Mouse (Mus musculus): ENCODE data around the gene Mia. TPM values are rescaled to one million over a fixed set of nuclear protein-coding genes. Genes with fewer than 3 reads are reported as not detected.

Mia gene
- polyA plus RNA-seq, 1 experiment = not detected

DNA sequence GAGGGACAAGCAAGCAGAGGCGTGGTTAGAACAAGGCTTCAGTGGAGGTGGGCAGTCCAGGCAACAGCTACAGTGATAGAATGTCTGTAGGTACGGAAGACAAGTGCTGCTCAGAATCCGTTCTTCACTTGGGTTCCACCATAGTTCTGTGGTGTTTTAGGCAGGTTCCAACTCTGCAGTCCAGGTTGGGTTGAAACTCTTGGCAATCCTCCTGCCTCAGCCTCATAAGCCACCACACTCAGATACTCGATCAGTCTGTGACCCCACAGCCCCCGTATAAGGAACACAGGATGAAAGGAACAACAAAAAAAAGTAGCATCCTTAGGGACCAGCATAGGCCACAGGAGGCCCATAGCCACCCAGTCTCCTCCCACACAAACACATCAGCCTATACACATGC is 11.5 kb upstream of the Mia start:
- no peak overlapping the region for H3K4me3 ChIP-seq (replicated peaks)
- no peaks in the 10 kb centered on the region for H3K27me3 ChIP-seq (replicated peaks)
- peaks cover 76% of the 10 kb centered on the region for H3K36me3 ChIP-seq (replicated peaks; ENCODE audit: low read length)
- TF ChIP-seq FLI1 (IDR thresholded peaks at IDR 0.05; ENCODE audit: low read length) = no peak
- no peak for TF ChIP-seq GATA1 (IDR thresholded peaks at IDR 0.05; ENCODE audit: borderline replicate concordance, low read length)
- H3K9me3 ChIP-seq = no peaks in the 10 kb centered on the region
- peaks cover 51% of the 10 kb centered on the region for H3K4me1 ChIP-seq

- peaks cover 36% of the 10 kb centered on the region for H3K4me1 ChIP-seq
- peaks cover 98% of the 10 kb centered on the region for H3K36me3 ChIP-seq (replicated peaks; ENCODE audit: low read length)
- peak overlapping the region; percentile 46 for H3K4me3 ChIP-seq (replicated peaks)
- no peaks in the 10 kb centered on the region for H3K27me3 ChIP-seq (replicated peaks)
- H3K9me3 ChIP-seq = no peaks in the 10 kb centered on the region
- no peak for TF ChIP-seq FLI1 (IDR thresholded peaks at IDR 0.05; ENCODE audit: low read length)
Measured at GRCm38 (mm10) chr7:27189271-27189931, 8.4 kb upstream of the Mia start.

GRCm38 (mm10) chr7:27185986-27186385 is 5.0 kb upstream of the Mia start:
- Histone ChIP-seq H3K9me3 (no peaks in the 10 kb centered on the region), H3K4me1 (peaks cover 14% of the 10 kb centered on the region), H3K36me3 (replicated peaks; ENCODE audit: low read length) (peaks cover 77% of the 10 kb centered on the region), H3K27me3 (replicated peaks) (no peaks in the 10 kb centered on the region), H3K4me3 (replicated peaks) (no peak overlapping the region)
- TF ChIP-seq GATA1 (IDR thresholded peaks at IDR 0.05; ENCODE audit: borderline replicate concordance, low read length) (no peak), FLI1 (IDR thresholded peaks at IDR 0.05; ENCODE audit: low read length) (no peak)

DNA sequence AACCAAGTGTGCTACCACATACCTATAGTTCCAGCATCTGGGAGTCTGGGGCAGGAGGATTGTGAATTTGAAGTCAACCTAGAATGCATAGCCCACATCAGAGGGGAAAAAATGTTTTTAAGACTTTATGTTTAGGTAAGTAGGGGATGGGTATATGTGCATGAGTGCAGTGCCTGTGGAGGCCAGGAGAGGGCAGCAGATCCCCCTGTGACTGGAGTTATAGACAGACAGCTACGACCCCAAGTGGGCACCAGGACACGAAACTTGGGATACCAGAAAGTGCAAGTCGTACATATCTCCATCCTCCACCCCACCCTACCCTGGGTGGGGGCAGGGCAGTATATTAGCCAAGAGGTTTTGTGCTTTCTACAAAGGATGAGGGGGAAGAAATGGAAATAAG is 4.0 kb upstream of the Mia start:
- no peak overlapping the region for H3K4me3 ChIP-seq (replicated peaks)
- no peaks in the 10 kb centered on the region for H3K9me3 ChIP-seq
- peaks cover 24% of the 10 kb centered on the region for H3K4me1 ChIP-seq
- H3K36me3 ChIP-seq (replicated peaks; ENCODE audit: low read length) = peaks cover 67% of the 10 kb centered on the region
- H3K27me3 ChIP-seq (replicated peaks) = no peaks in the 10 kb centered on the region
- TF ChIP-seq FLI1 (IDR thresholded peaks at IDR 0.05; ENCODE audit: low read length) = no peak
- TF ChIP-seq GATA1 (IDR thresholded peaks at IDR 0.05; ENCODE audit: borderline replicate concordance, low read length) = no peak

- no peak overlapping the region for H3K4me3 ChIP-seq (replicated peaks)
- peaks cover 42% of the 10 kb centered on the region for H3K36me3 ChIP-seq (replicated peaks; ENCODE audit: low read length)
- peaks cover 38% of the 10 kb centered on the region for H3K4me1 ChIP-seq
- no peaks in the 10 kb centered on the region for H3K27me3 ChIP-seq (replicated peaks)
- H3K9me3 ChIP-seq = no peaks in the 10 kb centered on the region
- TF ChIP-seq FLI1 (IDR thresholded peaks at IDR 0.05; ENCODE audit: low read length) (no peak), GATA1 (IDR thresholded peaks at IDR 0.05; ENCODE audit: borderline replicate concordance, low read length) (no peak)
Measured at GRCm38 (mm10) chr7:27182498-27182897, 1.5 kb upstream of the Mia start.

DNA sequence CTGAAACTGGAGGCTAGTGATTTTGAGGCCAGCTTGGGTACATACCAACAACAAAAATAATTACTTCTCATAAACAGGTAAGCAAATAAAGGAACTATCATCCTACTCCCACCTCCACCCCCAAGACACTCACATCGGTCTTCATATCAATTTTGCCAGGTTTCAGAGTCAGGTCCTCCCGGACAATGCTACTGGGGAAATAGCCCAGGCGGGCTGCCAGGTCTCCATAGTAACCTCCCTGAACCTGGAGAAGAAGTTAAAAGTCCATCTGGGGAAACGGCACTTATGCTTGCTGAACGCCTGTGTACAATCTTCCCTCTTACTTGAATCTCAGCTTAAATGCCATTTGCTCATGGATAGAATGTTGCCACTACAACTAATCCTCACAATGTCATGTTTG is 921 bp downstream of the Mia start:
- peaks cover 51% of the 10 kb centered on the region for H3K4me1 ChIP-seq
- no peak for TF ChIP-seq GATA1 (IDR thresholded peaks at IDR 0.05; ENCODE audit: borderline replicate concordance, low read length)
- no peak for TF ChIP-seq FLI1 (IDR thresholded peaks at IDR 0.05; ENCODE audit: low read length)

GRCm38 (mm10) chr7:27179217-27179918 is 1.6 kb downstream of the Mia start:
- H3K27me3 ChIP-seq (replicated peaks) = no peaks in the 10 kb centered on the region
- peaks cover 57% of the 10 kb centered on the region for H3K4me1 ChIP-seq
- TF ChIP-seq GATA1 (IDR thresholded peaks at IDR 0.05; ENCODE audit: borderline replicate concordance, low read length) (no peak), FLI1 (IDR thresholded peaks at IDR 0.05; ENCODE audit: low read length) (no peak)
- peak overlapping the region; percentile 96 for H3K4me3 ChIP-seq (replicated peaks)
- peaks cover 28% of the 10 kb centered on the region for H3K36me3 ChIP-seq (replicated peaks; ENCODE audit: low read length)
- H3K9me3 ChIP-seq = no peaks in the 10 kb centered on the region

More for the DNA sequence above, 921 bp downstream of the Mia start:
- no peaks in the 10 kb centered on the region for H3K9me3 ChIP-seq
- no peak overlapping the region for H3K4me3 ChIP-seq (replicated peaks)
- peaks cover 28% of the 10 kb centered on the region for H3K36me3 ChIP-seq (replicated peaks; ENCODE audit: low read length)
- H3K27me3 ChIP-seq (replicated peaks) = no peaks in the 10 kb centered on the region

GRCm38 (mm10) chr7:27178324-27179216 is 2.4 kb downstream of the Mia start, which contains the start of gene Rab4b:
Rab4b (minus strand) TSS chr7:27178896.
- Histone ChIP-seq H3K9me3 (no peaks in the 10 kb centered on the region), H3K4me3 (replicated peaks) (peak within 1 kb of the TSS; percentile 96), H3K36me3 (replicated peaks; ENCODE audit: low read length) (peaks cover 32% of the 10 kb centered on the region), H3K27me3 (replicated peaks) (no peaks in the 10 kb centered on the region), H3K4me1 (peaks cover 64% of the 10 kb centered on the region)
- TF ChIP-seq FLI1 (IDR thresholded peaks at IDR 0.05; ENCODE audit: low read length) (peak; percentile 20; the same call in 1 of the 2 replicates), GATA1 (IDR thresholded peaks at IDR 0.05; ENCODE audit: borderline replicate concordance, low read length) (no peak)

DNA sequence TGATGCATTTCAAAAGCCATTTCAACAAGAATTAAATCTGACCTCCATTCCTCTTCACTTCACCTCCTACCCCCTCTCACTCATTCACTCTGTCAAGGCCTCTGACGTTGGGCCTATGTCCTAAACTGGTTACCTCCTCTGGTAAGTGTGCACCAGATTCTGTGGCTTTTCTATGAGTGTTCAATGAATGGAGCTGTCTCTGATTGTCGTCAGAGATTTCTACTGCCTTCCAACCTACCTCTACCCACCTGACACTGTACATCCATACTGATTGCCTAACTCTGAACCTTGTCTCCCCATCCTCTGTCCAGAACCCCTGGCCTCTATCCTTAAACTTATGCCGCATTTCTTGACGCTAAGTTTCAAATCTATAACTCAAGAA is 3.0 kb downstream of the Mia start:
- Histone ChIP-seq H3K36me3 (replicated peaks; ENCODE audit: low read length) (peaks cover 32% of the 10 kb centered on the region), H3K27me3 (replicated peaks) (no peaks in the 10 kb centered on the region), H3K4me3 (replicated peaks) (peak overlapping the region; percentile 96), H3K4me1 (peaks cover 66% of the 10 kb centered on the region), H3K9me3 (no peaks in the 10 kb centered on the region)
- no peak for TF ChIP-seq FLI1 (IDR thresholded peaks at IDR 0.05; ENCODE audit: low read length)
- no peak for TF ChIP-seq GATA1 (IDR thresholded peaks at IDR 0.05; ENCODE audit: borderline replicate concordance, low read length)
